Mouse (Mus musculus) thymus, postnatal 4 days (tissue): Measurements from ENCODE around the gene Fam19a1.

Experiments
- DNase-seq: peaks from one replicate; pipeline ENCODE4 v3.0.0; 2021

The Fam19a1 gene

GRCm38 (mm10) chr6:96441971-96442370, 329.0 kb downstream of the Fam19a1 start:
- DNase-seq, result no peak

DNA sequence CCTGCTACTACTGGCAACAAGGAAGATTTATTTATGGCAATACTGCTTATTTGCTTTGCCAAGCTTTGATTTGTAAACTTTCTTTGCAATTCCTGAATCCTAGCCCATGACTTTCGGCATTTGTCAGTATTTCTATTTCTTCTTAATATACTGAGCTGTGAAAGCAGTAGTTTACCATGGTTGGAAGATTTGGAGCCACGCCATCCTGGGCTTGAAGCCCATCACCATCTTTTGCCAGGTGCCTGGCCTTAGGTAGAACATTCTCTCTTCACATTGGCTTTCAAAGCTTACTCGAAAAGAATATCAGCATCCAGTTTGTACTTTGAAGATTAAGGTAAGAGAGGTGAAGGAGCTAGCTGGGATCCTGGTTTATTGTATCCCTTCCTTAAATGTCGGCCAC, 334.5 kb downstream of the Fam19a1 start:
- DNase-seq, result no peak

DNA sequence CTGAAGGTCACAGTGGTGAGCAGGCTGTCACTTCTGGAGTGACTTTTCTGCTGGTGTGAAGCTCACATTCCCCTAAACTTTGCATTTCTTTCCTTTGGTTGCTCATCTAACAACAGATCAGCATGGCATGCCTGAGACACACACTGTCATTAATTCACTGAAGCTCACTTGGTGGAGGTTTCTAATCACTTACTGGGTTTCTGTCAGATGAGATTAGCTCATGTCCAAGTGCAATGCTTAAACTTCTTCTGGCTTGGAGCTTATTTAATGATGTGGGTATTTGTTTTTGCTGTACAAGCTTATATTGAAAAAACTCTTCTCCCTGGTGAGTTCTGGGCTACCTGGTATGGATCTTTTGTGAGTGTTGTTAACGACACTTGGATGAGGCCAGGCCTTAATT, 343.3 kb downstream of the Fam19a1 start:
- no peak for DNase-seq

GRCm38 (mm10) chr6:96457590-96458259, 344.8 kb downstream of the Fam19a1 start:
- no peak for DNase-seq

GRCm38 (mm10) chr6:96459041-96459440, 346.1 kb downstream of the Fam19a1 start:
- DNase-seq, result no peak

DNA sequence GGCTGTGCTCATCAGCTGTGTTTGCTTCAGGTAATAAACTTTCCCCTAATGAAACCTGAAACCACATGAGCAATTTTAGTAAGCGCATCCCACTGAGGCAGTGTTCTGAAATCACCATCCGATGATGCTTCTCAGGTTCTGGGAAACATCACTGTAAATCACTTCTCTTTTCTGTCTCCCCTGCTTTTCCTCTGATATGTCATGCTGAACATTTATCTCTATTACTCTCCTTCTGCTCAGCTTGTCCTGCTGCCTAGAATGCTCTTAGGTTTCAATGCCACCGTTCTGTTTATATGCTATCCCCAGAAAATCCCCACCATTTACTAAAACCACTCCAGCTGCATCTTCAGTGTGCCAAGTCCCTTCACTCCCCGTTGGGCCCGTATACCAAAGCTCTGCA, 386.5 kb downstream of the Fam19a1 start:
- DNase-seq, result no peak

DNA sequence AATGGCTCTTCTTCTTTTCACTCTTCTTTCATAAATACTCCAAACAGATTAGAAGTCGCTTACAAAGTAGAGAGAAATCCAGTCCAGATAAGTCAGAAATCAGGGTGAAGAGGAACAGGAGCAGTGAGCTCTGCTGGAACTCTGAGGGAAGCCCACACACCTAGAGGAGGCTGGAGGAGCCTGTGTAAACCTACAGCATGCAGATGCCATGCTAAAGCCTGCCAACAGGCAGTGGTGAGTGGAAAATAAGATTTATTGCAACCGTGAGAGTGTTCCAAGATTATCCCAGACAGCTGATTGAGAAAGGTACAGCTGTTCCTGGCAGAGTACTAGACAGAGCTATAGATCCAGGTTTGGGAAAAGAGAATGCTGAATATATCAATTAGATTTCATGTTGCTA, 428.6 kb downstream of the Fam19a1 start:
- DNase-seq, result no peak

GRCm38 (mm10) chr6:96544832-96545231, 431.9 kb downstream of the Fam19a1 start:
- DNase-seq, result no peak

DNA sequence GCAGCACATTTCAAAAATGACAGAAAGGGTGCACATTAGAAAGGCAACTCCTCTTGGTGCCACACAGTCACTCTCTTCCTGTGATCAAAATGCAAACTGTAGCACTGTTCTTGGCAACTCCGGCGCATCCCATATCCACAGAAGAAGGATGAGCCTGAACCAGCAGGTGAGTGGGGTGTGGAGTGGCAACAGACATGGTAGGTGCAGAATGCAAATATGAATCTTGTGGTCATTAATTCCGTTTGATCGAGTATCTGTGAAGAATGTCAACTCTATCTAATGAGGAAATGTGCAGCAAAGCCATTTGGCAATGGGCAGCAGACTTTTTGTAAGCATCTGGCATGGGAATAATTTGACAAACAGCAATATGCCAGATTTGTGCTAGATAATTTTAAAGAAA, 437.5 kb downstream of the Fam19a1 start:
- DNase-seq, result no peak

DNA sequence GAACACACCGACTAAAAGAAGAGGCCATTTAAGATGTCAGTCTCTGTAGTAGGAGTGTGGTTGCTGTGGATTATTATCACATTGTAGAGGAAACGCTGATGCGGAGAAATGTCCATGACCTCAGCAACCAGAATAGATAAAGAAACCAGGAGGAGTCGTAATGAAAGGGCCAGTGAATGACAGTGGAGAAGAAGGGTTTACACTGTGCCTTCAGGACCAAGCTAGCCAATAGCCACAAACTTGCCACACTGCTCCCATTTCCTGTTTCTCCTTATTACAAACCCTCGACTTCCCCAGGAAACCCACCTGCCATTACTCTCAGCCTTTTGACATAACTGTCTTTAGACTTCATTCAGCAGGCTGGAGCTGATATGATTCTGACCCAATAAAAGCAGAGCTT, 465.7 kb downstream of the Fam19a1 start:
- DNase-seq, result no peak

DNA sequence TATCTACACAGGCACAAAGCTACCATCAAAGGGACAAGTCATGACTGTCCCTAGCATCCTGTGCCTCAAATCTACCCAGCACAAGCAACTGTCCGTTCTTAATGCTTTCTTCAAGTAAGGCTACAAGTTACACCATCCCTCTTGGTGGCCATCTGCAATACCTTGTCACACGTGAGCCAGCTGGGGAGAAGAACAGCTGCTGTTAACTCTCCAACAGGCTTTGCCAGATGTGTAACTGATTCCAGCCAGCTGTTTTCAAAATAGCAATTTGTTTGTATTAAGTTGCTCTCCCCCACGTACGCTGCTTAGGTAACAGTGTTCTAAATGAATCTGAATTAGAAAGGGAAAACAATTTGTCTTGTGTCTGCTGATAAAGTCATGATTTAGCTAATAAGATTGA, 467.8 kb downstream of the Fam19a1 start:
- no peak for DNase-seq

- DNase-seq, result no peak
Measured at GRCm38 (mm10) chr6:96581187-96581586, 468.2 kb downstream of the Fam19a1 start.

DNA sequence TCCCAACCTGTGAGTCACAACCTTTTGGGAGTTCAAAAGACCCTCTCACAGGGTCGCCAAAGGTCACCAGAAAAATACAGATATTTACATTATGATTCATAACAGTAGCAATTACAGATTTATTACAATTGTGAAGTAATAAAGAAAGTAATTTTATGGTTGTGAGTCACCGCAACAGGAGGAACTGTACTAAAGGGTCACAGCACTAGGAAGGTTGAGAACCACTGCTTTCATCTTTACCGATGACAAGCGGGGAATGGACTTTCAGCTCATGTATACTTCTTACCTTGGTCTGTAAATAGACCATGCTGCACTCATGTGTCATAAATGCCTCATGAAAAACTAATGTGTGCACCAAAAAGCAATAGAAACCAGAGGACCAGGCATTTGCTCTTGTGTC, 474.5 kb downstream of the Fam19a1 start:
- DNase-seq, result no peak

DNA sequence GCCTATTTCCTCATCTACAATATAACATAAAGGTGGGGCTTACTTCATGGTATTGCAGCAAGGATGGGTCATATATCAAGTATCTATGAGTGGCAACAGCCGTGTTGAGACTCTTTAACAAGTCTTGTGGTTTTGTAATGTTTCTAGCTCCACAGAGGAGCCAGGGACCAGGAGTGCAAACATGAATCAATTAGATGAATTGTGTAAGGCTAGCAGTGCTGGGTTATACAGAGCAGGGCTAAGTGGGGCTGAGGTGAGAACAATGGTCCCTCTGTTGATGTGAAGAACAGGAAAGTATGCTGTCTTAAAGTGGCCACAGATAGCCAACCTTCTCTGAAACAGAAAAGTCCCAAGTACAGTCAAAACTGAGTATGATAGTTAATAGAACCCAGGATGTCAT, 480.1 kb downstream of the Fam19a1 start:
- no peak for DNase-seq

GRCm38 (mm10) chr6:96595201-96595600, 482.2 kb downstream of the Fam19a1 start:
- no peak for DNase-seq

GRCm38 (mm10) chr6:96624196-96624595, 511.2 kb downstream of the Fam19a1 start:
- no peak for DNase-seq

- DNase-seq, result no peak
Measured at GRCm38 (mm10) chr6:96631518-96631917, 518.6 kb downstream of the Fam19a1 start.

DNA sequence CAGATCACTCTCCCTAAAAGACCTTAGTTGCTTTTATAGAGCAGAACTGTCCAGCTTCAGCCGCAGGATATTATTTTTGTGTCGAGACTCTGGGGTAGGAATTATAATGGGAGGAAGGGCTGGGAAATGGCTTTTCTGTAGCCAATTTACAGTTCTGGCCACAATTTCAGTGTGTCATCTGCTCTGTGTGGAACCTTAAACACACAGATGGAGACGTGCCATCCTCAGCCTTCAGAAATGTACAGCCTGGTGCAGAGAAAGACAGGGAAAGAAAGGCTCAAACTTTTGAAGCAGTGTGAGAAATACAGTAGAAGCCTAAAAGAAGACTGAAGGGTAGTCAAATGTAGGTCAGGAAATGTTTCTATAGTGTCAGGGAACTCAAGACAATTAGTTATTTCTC, 519.3 kb downstream of the Fam19a1 start:
- no peak for DNase-seq

DNA sequence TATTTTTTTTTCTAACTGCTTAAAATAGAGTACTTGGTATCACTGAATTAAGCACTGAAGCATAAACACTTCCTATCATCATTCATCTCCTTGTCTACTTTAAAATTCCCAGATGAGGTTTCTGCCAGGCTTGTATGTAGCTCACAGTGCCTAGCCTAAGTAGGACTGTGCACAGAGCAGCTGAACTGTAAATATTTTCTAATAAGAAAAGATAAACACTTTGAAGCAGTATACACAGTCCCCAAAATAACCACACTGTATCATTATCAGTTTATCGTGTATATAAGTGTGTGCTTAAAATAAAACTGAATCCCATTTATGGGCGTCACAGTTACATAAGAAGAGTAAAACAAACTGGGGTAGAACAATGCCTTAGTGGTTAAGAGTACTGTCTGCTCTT, 522.7 kb downstream of the Fam19a1 start:
- DNase-seq, result no peak

DNA sequence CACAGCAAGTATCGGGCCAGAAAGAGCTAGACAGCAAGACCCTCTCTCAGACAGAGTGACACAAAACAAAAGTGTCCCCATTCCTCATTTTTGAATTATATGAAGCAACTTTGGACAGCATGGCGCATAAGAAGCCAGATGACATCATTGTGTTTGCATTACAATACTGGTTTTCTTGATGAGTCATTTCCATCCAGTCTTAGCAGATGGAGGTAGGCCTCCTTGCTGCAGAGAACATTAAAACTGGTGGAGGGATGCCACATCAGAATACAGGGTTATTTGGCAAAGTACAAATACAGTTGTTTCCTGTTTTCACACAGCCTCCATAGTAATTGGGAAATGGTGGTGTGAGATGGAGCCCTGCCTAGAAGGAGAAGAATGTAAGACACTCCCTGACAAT, 535.8 kb downstream of the Fam19a1 start:
- no peak for DNase-seq

DNA sequence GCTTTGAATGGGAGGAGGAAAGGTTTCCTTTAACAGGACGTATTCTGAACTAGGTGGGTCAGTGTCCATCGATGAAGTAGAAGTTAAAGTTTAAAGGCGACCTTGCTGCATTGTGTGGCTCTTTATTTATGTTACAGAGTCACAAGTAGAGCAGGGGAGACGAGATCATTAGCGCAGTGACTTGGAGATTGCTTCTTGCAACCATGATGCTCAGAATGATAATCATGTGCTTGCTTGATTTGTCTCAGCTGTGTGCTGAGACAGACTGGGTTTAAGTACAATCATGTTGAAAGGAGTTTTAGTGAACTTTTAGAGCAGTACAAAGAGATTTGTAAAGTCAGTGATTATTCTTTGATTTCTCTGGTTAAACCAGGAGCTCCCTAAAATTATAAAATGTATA, 536.3 kb downstream of the Fam19a1 start:
- DNase-seq, result no peak

GRCm38 (mm10) chr6:96666311-96666710, 553.4 kb downstream of the Fam19a1 start:
- no peak for DNase-seq

DNA sequence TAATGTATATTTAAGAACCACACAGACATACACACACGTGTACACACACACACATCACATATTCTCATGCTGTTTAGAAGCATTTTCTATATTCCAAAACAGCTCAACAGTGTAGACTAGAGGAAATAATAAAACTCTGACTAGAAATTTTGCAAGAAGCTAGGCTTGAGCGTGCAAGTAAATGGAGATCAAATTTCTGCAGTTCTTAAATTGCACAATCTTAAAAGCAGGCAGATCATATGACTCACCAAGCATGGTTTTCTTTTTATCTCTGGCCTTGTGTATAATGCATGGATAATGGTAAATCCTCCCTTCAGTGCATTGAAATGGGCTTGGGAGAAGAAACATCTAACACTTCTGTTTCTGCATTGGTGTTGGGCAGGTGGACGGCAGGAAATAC, 564.9 kb downstream of the Fam19a1 start:
- DNase-seq, result no peak
